Mouse (Mus musculus) heart, embryonic 14.5 days (tissue): ENCODE measurements around the gene Ugt1a6a. TPM values are rescaled to one million over a fixed set of nuclear protein-coding genes. Genes with fewer than 3 reads are reported as not detected.
"Not testable (repeated sequence)": the region's sequence is repeated elsewhere in the genome, so short reads cannot be mapped to it uniquely, and the experiment has no call there.

Experiments
- ATAC-seq: fragments of 200-750 bp; cut with Nextera tagmentation; 2 replicates; pipeline ENCODE4 v1.8.0; 2017; ENCODE audit warnings: low read depth, moderate TSS enrichment; ENCODE audit not compliant: insufficient number of reproducible peaks, insufficient read depth, low FRiP score
- H3K27ac ChIP-seq, 2 experiments: fragments of 200-500 bp in 1 of 2; fragments of 300-500 bp in 1 of 2; sonication (generic) in 1 of 2; replicated peaks in 1 of 2; 2 replicates each; pipeline ENCODE4 v1.5.1; 2012 to 2014; ENCODE audit warnings: low read depth in 2 of 2, low read length in 2 of 2, control low read depth in 1 of 2, mild to moderate bottlenecking in 1 of 2, mixed read lengths in 1 of 2; ENCODE audit not compliant: control insufficient read depth in 1 of 2, insufficient read depth in 1 of 2
- H3K27me3 ChIP-seq: fragments of 300-500 bp; sonication (generic); 2 replicates; pipeline ENCODE4 v1.6.1; 2014; ENCODE audit warnings: mild to moderate bottlenecking, low read length, control low read depth; ENCODE audit not compliant: control insufficient read depth, insufficient read depth
- H3K36me3 ChIP-seq: fragments of 300-500 bp; sonication (generic); 2 replicates; pipeline ENCODE4 v1.6.1; 2014; ENCODE audit warnings: mild to moderate bottlenecking, control low read depth, low read length, mixed read lengths; ENCODE audit not compliant: control insufficient read depth, insufficient read depth
- H3K4me1 ChIP-seq, 2 experiments: fragments of 200-500 bp in 1 of 2; fragments of 300-500 bp in 1 of 2; sonication (generic) in 1 of 2; 2 replicates each; pipeline ENCODE4 v1.6.1; 2012 to 2014; ENCODE audit warnings: low read length in 2 of 2, control low read depth in 1 of 2, mixed read lengths in 1 of 2; ENCODE audit not compliant: control insufficient read depth in 2 of 2, insufficient read depth in 2 of 2
- H3K4me2 ChIP-seq: fragments of 300-500 bp; sonication (generic); 2 replicates; pipeline ENCODE4 v1.6.1; 2014; ENCODE audit warnings: mild to moderate bottlenecking, low read length
- H3K4me3 ChIP-seq, 2 experiments: fragments of 200-500 bp in 1 of 2; fragments of 300-500 bp in 1 of 2; sonication (generic) in 1 of 2; 2 replicates each; pipeline ENCODE4 v1.5.1; 2012 to 2014; ENCODE audit warnings: low read length in 2 of 2, mild to moderate bottlenecking in 2 of 2, control low read depth in 1 of 2, low read depth in 1 of 2, moderate library complexity in 1 of 2; ENCODE audit not compliant: control insufficient read depth in 1 of 2, insufficient read depth in 1 of 2
- H3K9ac ChIP-seq: fragments of 300-500 bp; sonication (generic); 2 replicates; pipeline ENCODE4 v1.6.1; 2014; ENCODE audit warnings: mild to moderate bottlenecking, low read length
- H3K9me3 ChIP-seq: fragments of 300-500 bp; sonication (generic); 2 replicates; pipeline ENCODE4 v1.6.1; 2016; ENCODE audit warnings: low read length, control low read depth; ENCODE audit not compliant: control insufficient read depth
- WGBS: fragments of 180-500 bp; shearing (Covaris S2); extraction: QIAGEN DNeasy Blood & Tissue Kit; methylation state at CpG from one replicate; pipeline ENCODE4 v1.1.7; 2014; 5-methylcytosine and 5-hydroxymethylcytosine counted together
- polyA plus RNA-seq: library from polyadenylated mRNA; unstranded; fragments of >200 nt; fragmentation: Nextera tagmentation; extraction: Ambion mirVana; gene quantifications from 2 replicates; pipeline ENCODE4 v1.2.1, GENCODE M21; 2014

The Ugt1a6a gene
- polyA plus RNA-seq, 1 experiment from 2014 or later: 0.53 TPM

GRCm38 (mm10) chr1:88172190-88172589 is 37.6 kb downstream of the Ugt1a6a start:
- not testable (repeated sequence) for H3K9ac ChIP-seq, H3K27me3 ChIP-seq, H3K4me1 ChIP-seq, H3K4me3 ChIP-seq, H3K4me2 ChIP-seq, ATAC-seq, H3K27ac ChIP-seq, H3K36me3 ChIP-seq
- H3K9me3 ChIP-seq: peaks cover 12% of the 10 kb centered on the region; the same call in 1 of the 2 replicates
- 75% methylated on average over 5 of the region's 7 CpGs for WGBS

- Histone ChIP-seq H3K27me3 (no peaks in the 10 kb centered on the region), H3K27ac (no peak overlapping the region), H3K4me1 (no peaks in the 10 kb centered on the region), H3K4me3 (no peak overlapping the region), H3K4me2 (no peak overlapping the region), H3K36me3 (no peaks in the 10 kb centered on the region), H3K9ac (no peak overlapping the region), H3K9me3 (peaks cover 15% of the 10 kb centered on the region)
- 81% methylated on average over 1 of the region's 1 CpGs for WGBS
- ATAC-seq: no peak
Observed at GRCm38 (mm10) chr1:88179657-88180056, 45.0 kb downstream of the Ugt1a6a start.

- 69% methylated on average over 5 of the region's 5 CpGs for WGBS
- no peak overlapping the region for H3K4me2 ChIP-seq
- H3K4me3 ChIP-seq: no peak overlapping the region
- no peak for ATAC-seq
- no peaks in the 10 kb centered on the region for H3K36me3 ChIP-seq
- H3K27ac ChIP-seq: no peak overlapping the region
- H3K27me3 ChIP-seq: no peaks in the 10 kb centered on the region
- no peak overlapping the region for H3K9ac ChIP-seq
- H3K4me1 ChIP-seq: no peaks in the 10 kb centered on the region
- no peaks in the 10 kb centered on the region for H3K9me3 ChIP-seq
Observed at GRCm38 (mm10) chr1:88186325-88186935, 51.8 kb downstream of the Ugt1a6a start.

- Histone ChIP-seq H3K27me3 (no peaks in the 10 kb centered on the region), H3K4me3 (no peak overlapping the region), H3K9ac (no peak overlapping the region), H3K4me1 (no peaks in the 10 kb centered on the region), H3K4me2 (no peak overlapping the region), H3K9me3 (no peaks in the 10 kb centered on the region), H3K36me3 (no peaks in the 10 kb centered on the region), H3K27ac (no peak overlapping the region)
- 64% methylated on average over 3 of the region's 3 CpGs for WGBS
- no peak for ATAC-seq
Observed at GRCm38 (mm10) chr1:88192136-88192535, 57.5 kb downstream of the Ugt1a6a start.

GRCm38 (mm10) chr1:88195687-88196086 is 61.1 kb downstream of the Ugt1a6a start:
- no peak for ATAC-seq
- H3K4me2 ChIP-seq: no peak overlapping the region
- 95% methylated on average over 1 of the region's 1 CpGs for WGBS

GRCm38 (mm10) chr1:88197443-88197842 is 62.8 kb downstream of the Ugt1a6a start:
- Histone ChIP-seq H3K27me3 (no peaks in the 10 kb centered on the region), H3K4me3 (no peak overlapping the region), H3K36me3 (no peaks in the 10 kb centered on the region), H3K4me1 (no peaks in the 10 kb centered on the region), H3K9ac (no peak overlapping the region), H3K4me2 (no peak overlapping the region), H3K27ac (no peak overlapping the region), H3K9me3 (no peaks in the 10 kb centered on the region)
- WGBS: 75% methylated on average over 3 of the region's 3 CpGs
- no peak for ATAC-seq

More at GRCm38 (mm10) chr1:88195687-88196086, 61.1 kb downstream of the Ugt1a6a start:
- no peak overlapping the region for H3K27ac ChIP-seq
- H3K9me3 ChIP-seq: no peaks in the 10 kb centered on the region
- no peaks in the 10 kb centered on the region for H3K27me3 ChIP-seq
- H3K4me3 ChIP-seq: no peak overlapping the region
- no peaks in the 10 kb centered on the region for H3K36me3 ChIP-seq
- H3K4me1 ChIP-seq: no peaks in the 10 kb centered on the region
- H3K9ac ChIP-seq: no peak overlapping the region

GRCm38 (mm10) chr1:88199996-88200395 is 65.4 kb downstream of the Ugt1a6a start:
- H3K27me3 ChIP-seq: no peaks in the 10 kb centered on the region
- no peak overlapping the region for H3K9ac ChIP-seq
- H3K9me3 ChIP-seq: no peaks in the 10 kb centered on the region
- ATAC-seq: no peak
- 61% methylated on average over 2 of the region's 2 CpGs for WGBS
- H3K36me3 ChIP-seq: no peaks in the 10 kb centered on the region
- H3K27ac ChIP-seq: no peak overlapping the region
- no peak overlapping the region for H3K4me3 ChIP-seq
- H3K4me1 ChIP-seq: peaks cover 0 to under 1% of the 10 kb centered on the region in 2 experiments; a peak in 1 of 4 replicates
- no peak overlapping the region for H3K4me2 ChIP-seq

GRCm38 (mm10) chr1:88200456-88200855 is 65.8 kb downstream of the Ugt1a6a start, which contains the start of gene Ugt1a2:
TSS of gene Ugt1a2 (plus strand) at chr1:88200601.
- H3K27me3 ChIP-seq: no peaks in the 10 kb centered on the region
- no peak within 1 kb of the TSS for H3K4me2 ChIP-seq
- 72% methylated on average over 7 of the region's 7 CpGs for WGBS
- no peaks in the 10 kb centered on the region for H3K9me3 ChIP-seq
- H3K4me3 ChIP-seq: no peak within 1 kb of the TSS
- no peak for ATAC-seq
- H3K9ac ChIP-seq: no peak within 1 kb of the TSS
- no peak within 1 kb of the TSS for H3K27ac ChIP-seq
- H3K36me3 ChIP-seq: no peaks in the 10 kb centered on the region
- H3K4me1 ChIP-seq: peaks cover 0 to 3% of the 10 kb centered on the region in 2 experiments; a peak in 1 of 4 replicates
